Mouse (Mus musculus) intestine, embryonic 15.5 days (tissue): ENCODE results near the gene Katnb1. TPM values are rescaled to one million over a fixed set of nuclear protein-coding genes. Genes with fewer than 3 reads are reported as not detected.

Experiments used
- ATAC-seq: fragments of 200-750 bp; cut with Nextera tagmentation; 2 replicates; pipeline ENCODE4 v1.8.0; 2017; ENCODE audit warnings: moderate TSS enrichment, moderate library complexity
- H3K27ac ChIP-seq: fragments of 300-500 bp; sonication (generic); 2 replicates; pipeline ENCODE4 v1.5.1; 2015; ENCODE audit warnings: mild to moderate bottlenecking, inconsistent platforms
- H3K27me3 ChIP-seq: fragments of 300-500 bp; sonication (generic); replicated peaks from 2 replicates; pipeline ENCODE4 v1.6.1; 2015; ENCODE audit warnings: inconsistent platforms
- H3K36me3 ChIP-seq: fragments of 300-500 bp; sonication (generic); 2 replicates; pipeline ENCODE4 v1.6.1; 2015; ENCODE audit warnings: inconsistent platforms
- H3K4me1 ChIP-seq: fragments of 300-500 bp; sonication (generic); replicated peaks from 2 replicates; pipeline ENCODE4 v1.6.1; 2015; ENCODE audit warnings: inconsistent platforms
- H3K4me2 ChIP-seq: fragments of 300-500 bp; sonication (generic); replicated peaks from 2 replicates; pipeline ENCODE4 v1.6.1; 2015; ENCODE audit warnings: mild to moderate bottlenecking, inconsistent platforms
- H3K4me3 ChIP-seq: fragments of 300-500 bp; sonication (generic); replicated peaks from 2 replicates; pipeline ENCODE4 v1.5.1; 2015; ENCODE audit warnings: inconsistent platforms
- H3K9ac ChIP-seq: fragments of 300-500 bp; sonication (generic); 2 replicates; pipeline ENCODE4 v1.6.1; 2015; ENCODE audit warnings: inconsistent platforms
- H3K9me3 ChIP-seq: fragments of 300-500 bp; sonication (generic); 2 replicates; pipeline ENCODE4 v1.6.1; 2016; ENCODE audit warnings: inconsistent platforms
- WGBS: fragments of 180-500 bp; shearing (Covaris S2); methylation state at CpG from one replicate; pipeline ENCODE4 v1.1.7; 2015; 5-methylcytosine and 5-hydroxymethylcytosine counted together
- polyA plus RNA-seq: library from polyadenylated mRNA; unstranded; fragments of >200 nt; fragmentation: Nextera tagmentation; extraction: Ambion mirVana; gene quantifications from 2 replicates; pipeline ENCODE4 v1.2.1, GENCODE M21; 2015

Katnb1 gene
- 13.9 and 14.6 TPM in 2 replicates for polyA plus RNA-seq

- peak; percentile 98 for ATAC-seq
- Histone ChIP-seq H3K9ac (peak within 1 kb of the TSS; percentile 70), H3K4me1 (0 out of 2 replicates have a peak, but pooled peaks cover 5% of the 10 kb centered on the region), H3K9me3 (no peaks in the 10 kb centered on the region), H3K27ac (peak within 1 kb of the TSS; percentile 59), H3K36me3 (no peaks in the 10 kb centered on the region), H3K27me3 (no peaks in the 10 kb centered on the region), H3K4me2 (peak within 1 kb of the TSS; percentile 87), H3K4me3 (peak within 1 kb of the TSS; percentile 70)
- under 1% methylated on average over 47 of the region's 47 CpGs for WGBS
Measured at GRCm38 (mm10) chr8:95080381-95081341, at the start of gene Katnb1. Gene Katnb1 (plus strand): TSS chr8:95081186.

GRCm38 (mm10) chr8:95037106-95037925, 43.7 kb upstream of the Katnb1 start:
- Histone ChIP-seq H3K36me3 (no peaks in the 10 kb centered on the region), H3K9me3 (no peaks in the 10 kb centered on the region), H3K27me3 (no peaks in the 10 kb centered on the region), H3K4me3 (no peak overlapping the region), H3K4me2 (no peak overlapping the region), H3K9ac (no peak overlapping the region), H3K27ac (no peak overlapping the region), H3K4me1 (no peaks in the 10 kb centered on the region)
- 59% methylated on average over 7 of the region's 7 CpGs for WGBS
- ATAC-seq: 0 out of 2 replicates have a peak, but pooled peaks have one; percentile 39

GRCm38 (mm10) chr8:95041883-95042784, 38.9 kb upstream of the Katnb1 start:
- H3K4me1 ChIP-seq: no peaks in the 10 kb centered on the region
- H3K9me3 ChIP-seq: no peaks in the 10 kb centered on the region
- H3K4me2 ChIP-seq: peak overlapping the region; percentile 3; the same call in 1 of the 2 replicates
- peak; percentile 76 for ATAC-seq
- no peak overlapping the region for H3K4me3 ChIP-seq
- no peak overlapping the region for H3K27ac ChIP-seq
- H3K27me3 ChIP-seq: no peaks in the 10 kb centered on the region
- 47% methylated on average over 6 of the region's 6 CpGs for WGBS
- H3K9ac ChIP-seq: no peak overlapping the region
- H3K36me3 ChIP-seq: no peaks in the 10 kb centered on the region

DNA sequence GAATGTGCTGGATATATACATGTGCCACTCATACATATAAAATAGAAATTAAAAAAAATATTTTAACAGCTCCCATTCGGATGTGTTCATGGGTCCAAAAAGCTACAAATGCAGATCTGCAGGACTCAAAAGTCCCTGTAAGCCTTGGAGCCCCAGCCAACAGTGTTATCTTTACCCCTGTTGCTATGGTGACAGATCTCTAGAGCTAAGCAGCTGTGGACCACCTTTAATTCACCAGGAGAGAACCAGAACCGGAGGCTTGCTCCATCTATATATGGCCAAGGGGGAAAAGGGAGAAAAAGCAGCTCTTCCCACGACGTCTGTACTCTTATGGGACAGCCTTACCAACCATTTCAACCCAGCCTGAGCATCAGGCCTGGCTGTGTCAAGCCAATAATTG, 36.2 kb upstream of the Katnb1 start:
- H3K27ac ChIP-seq: no peak overlapping the region

DNA sequence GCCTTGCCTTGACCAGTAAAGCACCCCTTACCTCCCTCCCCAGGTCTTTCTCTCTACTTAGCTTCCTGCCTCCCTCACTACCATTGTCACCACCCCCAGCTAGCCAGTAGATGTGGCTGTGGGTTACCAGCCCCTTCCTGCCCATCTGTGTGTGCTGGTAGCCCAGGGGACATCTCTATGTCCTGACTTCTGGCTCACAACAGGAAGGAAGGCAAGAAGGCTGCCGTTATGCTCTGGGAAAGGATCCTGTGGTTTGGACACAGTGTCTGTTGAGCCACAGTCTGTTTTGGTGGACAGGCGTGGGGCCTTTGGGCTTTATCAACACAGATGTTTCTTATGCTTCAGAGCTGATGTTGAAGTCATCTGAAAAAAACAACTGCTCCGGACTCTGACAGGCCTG, 34.0 kb upstream of the Katnb1 start:
- no peaks in the 10 kb centered on the region for H3K9me3 ChIP-seq
- H3K4me3 ChIP-seq: no peak overlapping the region
- WGBS: 60% methylated on average over 3 of the region's 3 CpGs
- ATAC-seq: no peak
- H3K27ac ChIP-seq: no peak overlapping the region
- no peak overlapping the region for H3K9ac ChIP-seq
- no peak overlapping the region for H3K4me2 ChIP-seq
- H3K36me3 ChIP-seq: no peaks in the 10 kb centered on the region
- H3K4me1 ChIP-seq: no peaks in the 10 kb centered on the region
- no peaks in the 10 kb centered on the region for H3K27me3 ChIP-seq

More for the DNA sequence above, 36.2 kb upstream of the Katnb1 start:
- H3K4me3 ChIP-seq: no peak overlapping the region
- H3K9ac ChIP-seq: no peak overlapping the region
- WGBS: 51% methylated on average over 4 of the region's 4 CpGs
- H3K36me3 ChIP-seq: no peaks in the 10 kb centered on the region
- no peak overlapping the region for H3K4me2 ChIP-seq
- no peaks in the 10 kb centered on the region for H3K4me1 ChIP-seq
- no peaks in the 10 kb centered on the region for H3K9me3 ChIP-seq
- H3K27me3 ChIP-seq: no peaks in the 10 kb centered on the region
- ATAC-seq: no peak

DNA sequence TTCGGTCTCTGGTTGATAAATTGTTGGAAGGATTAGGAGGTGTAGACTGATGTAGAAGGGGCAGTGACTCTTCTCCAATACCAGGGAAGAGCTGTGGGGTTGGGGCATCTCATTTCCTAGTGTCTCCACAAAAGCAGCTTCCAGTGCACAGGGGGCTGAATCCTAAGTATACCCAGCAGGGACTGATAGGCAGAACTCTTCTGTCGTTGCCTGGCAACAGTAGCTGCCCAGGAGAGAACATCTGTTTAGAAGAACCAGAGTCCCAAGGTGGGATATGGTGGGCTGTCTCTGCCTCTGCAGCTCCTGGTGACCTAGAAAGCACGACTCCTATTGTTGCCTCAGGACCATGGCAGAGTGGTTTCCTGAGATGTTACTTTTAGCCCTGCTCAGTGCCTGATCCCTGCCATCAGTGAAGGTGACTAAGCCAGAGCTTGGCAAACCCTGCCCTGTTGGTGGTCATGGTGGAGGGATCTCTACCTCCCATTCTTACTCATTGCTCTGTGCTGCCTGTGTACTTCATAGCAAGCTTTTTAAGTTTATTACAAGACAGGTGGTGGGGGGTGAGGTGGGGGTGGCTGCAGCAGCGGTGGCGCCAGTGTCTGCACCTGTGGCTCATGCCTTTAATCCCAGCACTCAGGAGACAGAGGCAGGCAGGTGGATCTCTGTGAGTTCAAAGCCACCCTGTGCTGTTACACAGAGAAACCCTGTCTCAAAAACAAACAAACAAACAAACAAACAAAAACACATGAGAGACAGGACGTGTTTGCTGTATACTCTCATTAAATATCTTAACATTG, 32.9 kb upstream of the Katnb1 start:
- Histone ChIP-seq H3K27me3 (no peaks in the 10 kb centered on the region), H3K27ac (no peak overlapping the region), H3K4me2 (no peak overlapping the region), H3K9me3 (no peaks in the 10 kb centered on the region), H3K4me1 (no peaks in the 10 kb centered on the region), H3K9ac (no peak overlapping the region), H3K36me3 (no peaks in the 10 kb centered on the region), H3K4me3 (no peak overlapping the region)
- WGBS: 67% methylated on average over 6 of the region's 6 CpGs
- ATAC-seq: no peak

- Histone ChIP-seq H3K27me3 (no peaks in the 10 kb centered on the region), H3K36me3 (no peaks in the 10 kb centered on the region), H3K4me1 (no peaks in the 10 kb centered on the region), H3K4me3 (no peak overlapping the region), H3K9me3 (no peaks in the 10 kb centered on the region), H3K9ac (no peak overlapping the region), H3K27ac (no peak overlapping the region), H3K4me2 (no peak overlapping the region)
- ATAC-seq: no peak
- 31% methylated on average over 2 of the region's 2 CpGs for WGBS
Measured at GRCm38 (mm10) chr8:95049636-95050035, 31.4 kb upstream of the Katnb1 start.

GRCm38 (mm10) chr8:95054438-95054837, 26.5 kb upstream of the Katnb1 start:
- Histone ChIP-seq H3K4me3 (no peak overlapping the region), H3K36me3 (no peaks in the 10 kb centered on the region), H3K27me3 (no peaks in the 10 kb centered on the region), H3K4me2 (no peak overlapping the region), H3K27ac (no peak overlapping the region), H3K9ac (no peak overlapping the region), H3K9me3 (no peaks in the 10 kb centered on the region), H3K4me1 (no peaks in the 10 kb centered on the region)
- no peak for ATAC-seq
- WGBS: 63% methylated on average over 6 of the region's 6 CpGs

DNA sequence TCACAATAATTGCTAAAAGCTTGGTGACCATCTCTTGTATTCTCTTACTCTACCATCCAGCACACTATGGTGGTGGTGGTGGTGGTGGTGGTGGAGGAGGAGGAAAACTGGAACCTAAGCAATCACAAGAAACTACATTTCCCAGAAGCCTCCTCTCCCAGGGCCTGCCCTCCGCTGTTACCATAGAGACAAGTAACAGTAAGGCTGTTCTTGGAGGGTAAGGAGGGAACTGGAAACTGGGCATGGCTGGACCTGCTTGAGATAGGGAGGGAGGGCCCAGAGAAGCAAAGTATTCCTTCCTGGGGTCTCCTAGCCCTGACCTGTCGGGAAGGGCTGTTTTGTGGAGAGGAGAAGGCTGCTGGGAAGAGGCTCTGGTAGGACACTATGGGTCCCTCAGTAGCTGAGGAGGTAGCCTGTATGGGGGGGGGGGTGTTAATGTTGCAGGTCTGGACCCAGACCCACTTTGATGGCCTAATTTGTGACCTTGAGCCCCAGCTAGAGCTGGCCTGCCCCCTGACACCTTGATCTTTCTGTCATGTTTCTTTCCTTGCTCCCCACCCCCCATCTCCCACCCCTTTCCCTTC, 26.0 kb upstream of the Katnb1 start, which contains the start of gene Drc7:
Gene Drc7 (plus strand): TSS at position 177 of the 584 bp plus-strand sequence.
- H3K4me1 ChIP-seq: no peaks in the 10 kb centered on the region
- H3K9me3 ChIP-seq: no peaks in the 10 kb centered on the region
- H3K36me3 ChIP-seq: no peaks in the 10 kb centered on the region
- no peak within 1 kb of the TSS for H3K4me2 ChIP-seq
- ATAC-seq: peak; percentile 56
- H3K27me3 ChIP-seq: no peaks in the 10 kb centered on the region
- no peak within 1 kb of the TSS for H3K9ac ChIP-seq
- no peak within 1 kb of the TSS for H3K27ac ChIP-seq
- H3K4me3 ChIP-seq: no peak within 1 kb of the TSS
- WGBS: 23% methylated on average over 2 of the region's 2 CpGs

GRCm38 (mm10) chr8:95056414-95056813, 24.6 kb upstream of the Katnb1 start:
- Histone ChIP-seq H3K27ac (no peak overlapping the region), H3K4me2 (no peak overlapping the region), H3K4me1 (no peaks in the 10 kb centered on the region), H3K9me3 (no peaks in the 10 kb centered on the region), H3K27me3 (no peaks in the 10 kb centered on the region), H3K9ac (no peak overlapping the region), H3K36me3 (no peaks in the 10 kb centered on the region), H3K4me3 (no peak overlapping the region)
- WGBS: 82% methylated on average over 5 of the region's 5 CpGs
- ATAC-seq: no peak; the same call in 1 of the 2 replicates

GRCm38 (mm10) chr8:95058661-95059060, 22.3 kb upstream of the Katnb1 start:
- Histone ChIP-seq H3K36me3 (no peaks in the 10 kb centered on the region), H3K9me3 (no peaks in the 10 kb centered on the region), H3K4me1 (no peaks in the 10 kb centered on the region), H3K4me2 (no peak overlapping the region), H3K4me3 (no peak overlapping the region), H3K27ac (no peak overlapping the region), H3K27me3 (no peaks in the 10 kb centered on the region), H3K9ac (no peak overlapping the region)
- WGBS: 79% methylated on average over 6 of the region's 6 CpGs
- no peak for ATAC-seq
